Mouse (Mus musculus) kidney, adult 8-10 months (tissue): ENCODE data around the gene Oprm1.
"Not testable (repeated sequence)": the region's sequence is repeated elsewhere in the genome, so short reads cannot be mapped to it uniquely, and the experiment has no call there.

Experiments
- DNase-seq, 2 experiments: peaks; one replicate each; pipeline ENCODE4 v3.0.0; 2022

The Oprm1 gene

DNA sequence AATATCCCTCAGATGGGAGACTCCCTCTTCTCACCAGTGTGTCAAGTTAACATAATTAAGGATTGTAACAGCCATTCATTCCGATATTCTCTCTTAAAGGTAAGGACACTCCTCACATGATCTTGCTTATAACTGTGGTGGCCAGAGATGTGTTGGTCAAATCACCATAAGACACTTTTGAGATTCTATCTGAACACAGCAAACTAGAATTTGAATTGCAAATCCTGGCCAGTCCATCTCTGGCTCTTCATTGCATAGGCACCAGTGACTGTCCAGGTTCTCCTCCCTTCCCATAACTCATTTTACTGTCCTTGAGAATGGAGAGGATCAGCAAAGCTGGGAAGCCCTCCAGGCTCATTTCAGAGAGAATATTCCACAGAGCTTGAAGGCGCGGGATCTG is at the start of gene Oprm1:
TSS of gene Oprm1 (plus strand) at position 301 of the 400 bp plus-strand sequence.
- no peak for DNase-seq

GRCm38 (mm10) chr10:6717181-6717948 is 40.9 kb upstream of the Oprm1 start:
- DNase-seq: no peak

DNA sequence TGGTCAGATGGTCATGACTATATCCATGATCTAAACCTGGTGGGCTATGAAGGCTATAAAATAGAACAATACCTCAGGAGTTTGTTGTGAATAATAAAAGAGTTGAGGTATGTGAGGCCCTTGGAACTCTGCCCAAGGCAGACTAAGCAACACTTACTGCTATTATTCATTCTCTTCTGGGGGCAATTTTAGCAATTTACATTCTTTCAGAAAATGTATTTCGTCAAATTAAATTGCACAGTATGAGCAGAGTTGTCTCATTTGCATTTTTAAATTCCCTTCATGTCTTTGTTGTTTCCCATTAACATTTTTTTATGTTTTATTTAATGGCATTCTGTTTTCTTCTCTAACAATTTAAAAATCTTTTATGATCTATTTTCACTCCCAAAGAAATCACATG is 34.5 kb upstream of the Oprm1 start:
- DNase-seq: no peak

GRCm38 (mm10) chr10:6728469-6728868 is 29.8 kb upstream of the Oprm1 start:
- no peak for DNase-seq

- DNase-seq: no peak
Measured at GRCm38 (mm10) chr10:6753375-6753774, 4.9 kb upstream of the Oprm1 start.

DNA sequence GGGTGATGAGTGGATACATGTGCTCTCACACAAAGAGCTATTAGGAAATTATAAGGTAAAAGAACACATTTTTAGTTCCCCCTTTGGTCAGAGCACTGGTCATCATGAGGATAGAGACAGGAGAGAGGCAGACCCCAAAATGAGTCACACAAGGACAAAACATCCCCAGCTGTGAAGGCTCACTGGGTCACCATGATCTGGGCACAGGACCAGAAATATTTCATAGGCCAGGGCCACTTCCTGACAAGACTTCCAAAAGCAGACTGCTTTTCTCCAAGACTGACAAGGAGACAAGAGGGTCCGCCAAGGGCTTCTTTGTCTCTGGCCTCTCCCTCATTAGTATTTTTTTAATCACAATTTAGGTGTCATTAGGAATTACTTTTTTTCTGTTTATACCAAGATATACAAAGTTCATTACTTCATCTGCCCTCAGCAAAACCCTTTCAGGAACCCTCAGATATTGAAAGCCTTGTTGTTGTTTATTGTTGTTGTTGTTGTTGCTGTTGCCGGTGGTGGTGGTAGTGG is 3.0 kb downstream of the Oprm1 start, which contains the start of gene Gm10945:
TSS of gene Gm10945 (minus strand) at position 475 of the 525 bp plus-strand sequence.
- DNase-seq: no peak

DNA sequence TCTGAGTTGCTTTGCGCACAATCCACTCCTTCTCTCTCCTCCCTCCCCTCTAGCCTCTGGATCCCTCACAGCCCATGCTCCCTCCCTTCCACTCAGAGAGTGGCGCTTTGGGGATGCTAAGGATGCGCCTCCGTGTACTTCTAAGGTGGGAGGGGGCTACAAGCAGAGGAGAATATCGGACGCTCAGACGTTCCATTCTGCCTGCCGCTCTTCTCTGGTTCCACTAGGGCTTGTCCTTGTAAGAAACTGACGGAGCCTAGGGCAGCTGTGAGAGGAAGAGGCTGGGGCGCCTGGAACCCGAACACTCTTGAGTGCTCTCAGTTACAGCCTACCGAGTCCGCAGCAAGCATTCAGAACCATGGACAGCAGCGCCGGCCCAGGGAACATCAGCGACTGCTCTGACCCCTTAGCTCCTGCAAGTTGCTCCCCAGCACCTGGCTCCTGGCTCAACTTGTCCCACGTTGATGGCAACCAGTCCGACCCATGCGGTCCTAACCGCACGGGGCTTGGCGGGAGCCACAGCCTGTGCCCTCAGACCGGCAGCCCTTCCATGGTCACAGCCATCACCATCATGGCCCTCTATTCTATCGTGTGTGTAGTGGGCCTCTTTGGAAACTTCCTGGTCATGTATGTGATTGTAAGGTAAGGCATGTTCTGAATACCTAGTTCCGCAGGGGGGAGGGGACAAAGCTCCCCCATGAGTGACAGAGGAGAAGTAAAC is 30.4 kb downstream of the Oprm1 start:
- peak in 1 of 2 experiments; percentile 20 for DNase-seq

GRCm38 (mm10) chr10:6790226-6790625 is 31.9 kb downstream of the Oprm1 start:
- DNase-seq: no peak

- DNase-seq: no peak
Measured at GRCm38 (mm10) chr10:6820626-6821025, 62.3 kb downstream of the Oprm1 start.

- no peak for DNase-seq
Measured at GRCm38 (mm10) chr10:6842225-6842624, 83.9 kb downstream of the Oprm1 start.

DNA sequence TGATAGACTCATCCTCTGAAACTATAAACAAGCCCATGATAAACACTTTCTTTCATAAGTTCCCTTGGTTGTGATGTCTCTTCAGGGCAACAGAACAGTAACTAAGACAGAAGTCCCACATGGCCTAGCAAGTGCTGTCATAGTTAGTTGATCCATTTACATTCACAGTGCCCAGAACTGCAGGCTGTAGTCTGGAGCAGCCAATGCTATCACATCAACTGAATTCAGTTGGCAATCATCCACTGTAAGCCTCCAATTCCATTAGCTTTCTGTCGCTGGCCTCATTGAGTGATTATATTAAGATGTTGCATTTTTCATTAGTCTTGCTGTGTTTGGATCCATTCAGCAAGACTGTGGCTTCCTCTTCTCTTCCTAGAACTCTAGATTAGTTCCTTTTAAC is 88.0 kb downstream of the Oprm1 start:
- DNase-seq: no peak

- no peak for DNase-seq
Measured at GRCm38 (mm10) chr10:6848162-6848754, 90.0 kb downstream of the Oprm1 start.

DNA sequence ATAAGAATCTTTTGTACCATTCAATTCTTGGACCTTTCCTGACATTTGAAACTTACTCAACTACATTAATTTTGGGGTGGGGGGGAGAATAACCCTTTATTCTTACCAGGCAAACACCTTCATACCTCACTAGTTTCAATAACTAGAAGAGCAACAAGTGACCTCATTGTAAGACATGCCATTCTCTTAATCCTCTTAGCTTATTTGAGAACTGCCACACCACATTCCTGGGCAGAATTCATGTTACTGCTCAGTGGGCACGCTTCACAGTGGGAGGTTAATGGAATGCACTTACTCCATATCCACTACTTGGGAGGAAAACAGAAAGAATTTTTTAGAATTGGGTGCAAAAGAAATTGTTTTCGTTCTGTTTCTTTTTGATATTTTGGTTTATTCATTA is 90.5 kb downstream of the Oprm1 start:
- DNase-seq: no peak

GRCm38 (mm10) chr10:6855812-6856211 is 97.5 kb downstream of the Oprm1 start:
- DNase-seq: no peak

DNA sequence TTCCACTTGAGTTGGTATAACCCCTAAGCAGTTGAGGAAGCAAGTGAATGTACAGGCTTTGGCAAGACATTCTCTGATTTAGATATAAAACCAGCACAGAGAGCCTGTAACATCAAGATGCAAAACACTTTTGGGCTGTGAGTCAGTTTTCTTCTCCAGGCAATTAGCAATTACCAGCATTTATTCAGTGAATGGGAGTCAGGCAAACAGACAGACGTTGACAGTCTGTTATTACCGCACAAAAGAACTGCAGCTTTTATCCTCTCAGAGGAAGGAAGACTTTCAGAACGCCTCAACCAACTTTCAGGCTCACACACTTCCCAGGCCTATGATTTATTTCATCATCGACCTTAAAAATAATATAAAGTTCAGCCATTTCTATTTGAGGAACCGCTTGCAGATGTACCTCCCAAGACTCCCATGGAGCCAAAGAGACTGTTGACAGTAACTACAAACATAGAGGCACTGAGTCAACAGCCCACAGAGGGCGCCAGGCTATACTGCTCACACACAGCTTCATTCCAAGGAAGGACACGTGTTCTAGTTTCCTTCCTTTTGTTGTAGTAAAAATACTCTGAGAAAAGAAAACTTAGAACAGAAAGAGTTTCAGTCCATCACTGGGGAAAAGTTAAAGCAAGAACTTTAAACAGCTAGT is 113.2 kb downstream of the Oprm1 start:
- DNase-seq: no peak

GRCm38 (mm10) chr10:6873917-6874316 is 115.6 kb downstream of the Oprm1 start:
- no peak for DNase-seq

- DNase-seq: no peak
Measured at GRCm38 (mm10) chr10:6878276-6878881, 120.1 kb downstream of the Oprm1 start.

DNA sequence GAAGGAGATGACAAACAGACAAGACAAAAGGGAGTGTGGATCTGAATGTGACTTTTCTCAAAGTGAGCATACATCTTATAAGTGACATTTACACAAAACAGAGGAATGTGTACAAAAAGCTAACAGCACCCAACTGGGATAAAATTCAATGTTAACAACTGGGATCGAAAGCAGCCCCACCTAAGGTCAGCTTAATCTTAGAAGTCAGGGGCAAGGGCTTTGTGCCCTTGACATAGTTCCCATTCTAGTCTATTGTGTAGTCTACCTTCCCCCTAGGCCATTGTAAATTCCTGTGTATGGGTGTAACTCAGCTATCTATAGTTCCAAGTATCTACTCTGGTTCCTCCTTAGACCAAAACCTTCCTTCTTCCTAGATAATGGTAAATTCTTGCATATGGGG is 123.7 kb downstream of the Oprm1 start:
- not testable (repeated sequence) for DNase-seq

GRCm38 (mm10) chr10:6885460-6885859 is 127.2 kb downstream of the Oprm1 start:
- DNase-seq: peak in 1 of 2 experiments; percentile 2

GRCm38 (mm10) chr10:6889640-6890245 is 131.4 kb downstream of the Oprm1 start:
- DNase-seq: no peak

DNA sequence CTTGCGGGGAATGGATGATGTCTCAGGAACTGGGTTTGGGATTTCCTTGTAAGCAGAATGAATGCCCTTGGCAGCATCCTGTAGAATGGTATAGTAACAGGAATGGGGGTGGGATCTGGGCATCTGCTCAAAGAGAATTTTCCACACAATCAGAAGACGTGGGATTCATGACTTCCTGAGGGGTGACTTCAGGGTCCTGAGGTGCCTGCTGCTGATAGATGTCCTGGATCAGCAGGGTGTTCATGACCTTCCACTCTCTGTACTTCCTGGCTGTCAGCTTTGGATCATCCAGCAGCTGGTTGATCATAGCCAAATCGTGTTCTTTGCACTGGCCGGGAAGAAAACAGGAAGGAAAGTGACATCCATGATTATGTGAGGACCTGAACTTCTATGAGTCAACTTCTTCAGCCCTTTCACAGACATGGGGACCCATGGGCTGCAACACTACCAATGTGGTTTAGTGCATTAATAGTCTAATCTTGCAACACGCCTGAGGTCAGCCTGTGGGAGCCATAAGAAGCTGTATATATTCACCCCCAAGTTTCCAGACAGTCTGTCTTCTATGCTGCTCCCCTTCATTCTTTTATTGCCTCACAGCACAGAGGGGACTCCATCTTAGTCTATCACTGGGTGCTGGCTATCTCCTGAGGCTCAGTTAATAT is 132.2 kb downstream of the Oprm1 start:
- no peak for DNase-seq

- DNase-seq: no peak
Measured at GRCm38 (mm10) chr10:6895796-6896195, 137.5 kb downstream of the Oprm1 start.
